Mouse (Mus musculus) kidney, embryonic 14.5 days (tissue): ENCODE data around the gene Pnmal2. TPM values are rescaled to one million over a fixed set of nuclear protein-coding genes. Genes with fewer than 3 reads are reported as not detected.

Source experiments
- ATAC-seq: fragments of 200-750 bp; cut with Nextera tagmentation; 2 replicates; pipeline ENCODE4 v1.8.0; 2017; ENCODE audit warnings: moderate number of reproducible peaks, mild to moderate bottlenecking, moderate TSS enrichment, moderate library complexity; ENCODE audit not compliant: low FRiP score, low TSS enrichment
- H3K27ac ChIP-seq: fragments of 300-500 bp; sonication (generic); 2 replicates; pipeline ENCODE4 v1.5.1; 2014; ENCODE audit warnings: low read depth, mild to moderate bottlenecking, low read length, moderate library complexity, mixed read lengths
- H3K27me3 ChIP-seq: fragments of 300-500 bp; sonication (generic); 2 replicates; pipeline ENCODE4 v1.6.1; 2014; ENCODE audit warnings: mild to moderate bottlenecking, low read length; ENCODE audit not compliant: control insufficient read depth, insufficient read depth
- H3K36me3 ChIP-seq: fragments of 300-500 bp; sonication (generic); 2 replicates; pipeline ENCODE4 v1.6.1; 2014; ENCODE audit warnings: low read length, mixed read lengths; ENCODE audit not compliant: control insufficient read depth, insufficient read depth
- H3K4me1 ChIP-seq: fragments of 300-500 bp; sonication (generic); 2 replicates; pipeline ENCODE4 v1.6.1; 2014; ENCODE audit warnings: low read length, mixed read lengths; ENCODE audit not compliant: control insufficient read depth, insufficient read depth
- H3K4me2 ChIP-seq: fragments of 300-500 bp; sonication (generic); replicated peaks from 2 replicates; pipeline ENCODE4 v1.6.1; 2014; ENCODE audit warnings: low read depth, mild to moderate bottlenecking, low read length
- H3K4me3 ChIP-seq: fragments of 300-500 bp; sonication (generic); 2 replicates; pipeline ENCODE4 v1.5.1; 2014; ENCODE audit warnings: mild to moderate bottlenecking, low read length
- H3K9ac ChIP-seq: fragments of 300-500 bp; sonication (generic); 2 replicates; pipeline ENCODE4 v1.6.1; 2014; ENCODE audit warnings: low read depth, mild to moderate bottlenecking, low read length, moderate library complexity
- H3K9me3 ChIP-seq: fragments of 300-500 bp; sonication (generic); 2 replicates; pipeline ENCODE4 v1.6.1; 2016; ENCODE audit warnings: low read length; ENCODE audit not compliant: control insufficient read depth
- WGBS: fragments of 180-500 bp; shearing (Covaris S2); extraction: QIAGEN DNeasy Blood & Tissue Kit; methylation state at CpG from one replicate; pipeline ENCODE4 v1.1.7; 2014; 5-methylcytosine and 5-hydroxymethylcytosine counted together
- polyA plus RNA-seq: library from polyadenylated mRNA; unstranded; fragments of >200 nt; fragmentation: Nextera tagmentation; extraction: Ambion mirVana; gene quantifications from 2 replicates; pipeline ENCODE4 v1.2.1, GENCODE M21; 2014

Pnmal2 gene
- 2.5 and 5.5 TPM in 2 replicates for polyA plus RNA-seq

DNA sequence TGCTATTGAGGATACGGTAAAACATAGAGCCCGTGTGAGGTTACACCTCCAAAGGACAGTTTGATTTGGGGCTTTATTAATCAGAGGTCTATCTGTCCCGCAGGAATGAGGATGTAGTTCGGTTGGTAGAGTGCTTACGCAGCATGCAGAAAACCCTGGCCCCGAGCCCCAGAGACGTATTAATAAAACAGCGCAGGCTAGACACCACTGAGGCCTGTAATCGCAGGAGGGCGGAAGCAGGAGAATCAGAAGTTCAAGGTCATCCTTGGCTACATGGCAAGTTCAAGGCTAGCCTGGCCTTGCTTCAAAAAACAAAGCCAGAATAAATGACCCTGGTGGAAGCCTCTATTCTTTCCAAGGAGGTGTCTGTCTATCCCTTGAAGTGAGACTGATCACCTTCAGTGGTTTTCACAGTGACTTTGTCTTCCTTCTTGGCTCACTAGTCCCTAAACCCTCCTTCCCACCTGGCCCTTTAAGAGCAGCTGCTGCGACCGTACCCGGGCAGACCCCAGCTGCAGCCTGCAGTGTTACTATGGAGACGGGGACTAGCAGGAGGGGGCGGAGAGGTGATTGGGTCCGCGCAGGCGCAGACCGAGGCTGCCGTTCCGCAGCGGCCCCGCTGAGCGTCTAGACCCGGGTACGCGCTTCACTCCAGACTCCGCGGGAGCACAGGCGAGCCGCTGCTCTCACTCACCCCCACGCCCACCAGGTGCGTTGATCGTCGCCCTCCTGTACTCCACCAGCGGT lies at the start of gene Pnmal2:
Gene Pnmal2, plus strand, starts transcription at position 622 of the 747 bp plus-strand sequence.
- WGBS: 14% methylated on average over 36 of the region's 36 CpGs
- no peak within 1 kb of the TSS for H3K27ac ChIP-seq
- H3K4me3 ChIP-seq: peak within 1 kb of the TSS; percentile 45
- H3K9me3 ChIP-seq: no peaks in the 10 kb centered on the region
- peak within 1 kb of the TSS; percentile 35 for H3K9ac ChIP-seq
- no peaks in the 10 kb centered on the region for H3K36me3 ChIP-seq
- peak; percentile 91 for ATAC-seq
- peak within 1 kb of the TSS; percentile 51 for H3K4me2 ChIP-seq
- H3K4me1 ChIP-seq: peaks cover 31% of the 10 kb centered on the region
- peaks cover 43% of the 10 kb centered on the region for H3K27me3 ChIP-seq

DNA sequence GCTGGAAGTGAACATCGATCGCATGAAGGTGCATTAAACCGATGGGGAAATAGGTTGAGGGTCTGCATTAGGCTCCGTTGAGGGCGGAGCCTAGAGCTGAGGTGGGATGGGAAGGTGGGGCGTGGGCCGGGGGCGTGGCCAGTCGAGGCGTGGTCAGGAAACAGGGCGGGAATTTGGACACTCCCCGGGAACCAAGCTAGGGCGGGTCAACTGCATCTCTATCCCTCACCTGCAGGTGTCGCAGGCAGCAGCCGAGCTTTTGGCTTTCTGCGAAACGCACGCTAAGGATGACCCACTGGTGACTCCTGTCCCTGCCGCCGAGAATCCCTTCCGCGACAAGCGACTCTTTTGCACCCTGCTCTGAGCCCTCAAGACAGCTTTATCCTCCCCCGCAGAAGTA lies 49.5 kb upstream of the Pnmal2 start:
- under 1% methylated on average over 24 of the region's 24 CpGs for WGBS
- Histone ChIP-seq H3K9me3 (no peaks in the 10 kb centered on the region), H3K9ac (peak overlapping the region; percentile 44; the same call in 1 of the 2 replicates), H3K27me3 (peaks cover 10% of the 10 kb centered on the region), H3K27ac (no peak overlapping the region), H3K4me2 (peak overlapping the region; percentile 46), H3K4me3 (peak overlapping the region; percentile 28), H3K36me3 (no peaks in the 10 kb centered on the region), H3K4me1 (peaks cover 23% of the 10 kb centered on the region; the same call in 1 of the 2 replicates)
- peak; percentile 32 for ATAC-seq

- Histone ChIP-seq H3K36me3 (no peaks in the 10 kb centered on the region), H3K27me3 (peaks cover 10% of the 10 kb centered on the region), H3K9me3 (no peaks in the 10 kb centered on the region), H3K9ac (peak overlapping the region; percentile 44), H3K27ac (no peak overlapping the region), H3K4me3 (peak overlapping the region; percentile 28), H3K4me2 (peak overlapping the region; percentile 46), H3K4me1 (peaks cover 22% of the 10 kb centered on the region; the same call in 1 of the 2 replicates)
- no peak for ATAC-seq
- WGBS: 24% methylated on average over 10 of the region's 10 CpGs
These were observed 49.0 kb upstream of the Pnmal2 start for GRCm38 (mm10) chr7:16895511-16895910.

- H3K4me2 ChIP-seq: no peak overlapping the region
- no peaks in the 10 kb centered on the region for H3K9me3 ChIP-seq
- H3K27me3 ChIP-seq: no peaks in the 10 kb centered on the region
- H3K4me3 ChIP-seq: no peak overlapping the region
- H3K36me3 ChIP-seq: no peaks in the 10 kb centered on the region
- 28% methylated on average over 5 of the region's 5 CpGs for WGBS
- ATAC-seq: no peak
- H3K9ac ChIP-seq: no peak overlapping the region
- H3K27ac ChIP-seq: no peak overlapping the region
- H3K4me1 ChIP-seq: peaks cover 29% of the 10 kb centered on the region
These were observed 44.0 kb upstream of the Pnmal2 start for GRCm38 (mm10) chr7:16900526-16900925.

- Histone ChIP-seq H3K27ac (no peak overlapping the region), H3K9me3 (no peaks in the 10 kb centered on the region), H3K4me1 (peaks cover 49% of the 10 kb centered on the region), H3K4me2 (no peak overlapping the region), H3K27me3 (no peaks in the 10 kb centered on the region), H3K4me3 (no peak overlapping the region), H3K36me3 (no peaks in the 10 kb centered on the region), H3K9ac (no peak overlapping the region)
- no peak for ATAC-seq
- WGBS: 91% methylated on average over 2 of the region's 2 CpGs
These were observed 41.0 kb upstream of the Pnmal2 start for GRCm38 (mm10) chr7:16903439-16903955.

DNA sequence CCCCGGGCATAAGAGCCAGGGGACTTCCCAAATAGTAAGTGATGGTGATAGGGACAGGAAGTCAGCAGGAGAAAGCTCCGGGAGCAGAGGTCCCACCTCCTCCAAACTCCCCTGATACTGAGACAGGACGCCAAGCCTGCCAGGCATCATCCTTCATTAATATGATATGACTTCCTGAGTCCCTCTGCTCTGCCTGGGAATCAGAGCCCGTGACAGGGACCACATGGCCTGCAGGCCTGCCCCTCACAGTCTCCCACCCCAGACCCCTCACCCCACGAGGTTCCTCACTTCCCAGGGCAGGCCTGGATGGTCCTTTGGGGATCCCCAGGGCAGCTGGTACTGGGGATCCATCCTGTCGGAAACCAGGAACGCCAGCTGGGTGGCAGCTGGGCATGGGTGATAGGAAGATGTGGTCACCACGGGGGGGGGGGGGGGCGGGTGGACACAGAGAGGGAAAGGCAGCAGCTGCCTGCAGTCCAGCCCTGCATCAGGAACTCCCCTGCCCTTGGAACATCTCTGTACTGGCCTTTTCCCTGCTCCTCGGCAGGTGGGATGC lies 40.3 kb upstream of the Pnmal2 start:
- H3K9ac ChIP-seq: no peak overlapping the region
- H3K27ac ChIP-seq: no peak overlapping the region
- peaks cover 52% of the 10 kb centered on the region for H3K4me1 ChIP-seq
- H3K27me3 ChIP-seq: no peaks in the 10 kb centered on the region
- 39% methylated on average over 8 of the region's 10 CpGs for WGBS
- ATAC-seq: no peak
- no peaks in the 10 kb centered on the region for H3K36me3 ChIP-seq
- no peak overlapping the region for H3K4me3 ChIP-seq
- H3K9me3 ChIP-seq: no peaks in the 10 kb centered on the region
- H3K4me2 ChIP-seq: no peak overlapping the region

GRCm38 (mm10) chr7:16905491-16906021 lies 38.9 kb upstream of the Pnmal2 start:
- peaks cover 57% of the 10 kb centered on the region for H3K4me1 ChIP-seq
- no peak overlapping the region for H3K4me3 ChIP-seq
- no peak overlapping the region for H3K4me2 ChIP-seq
- no peaks in the 10 kb centered on the region for H3K27me3 ChIP-seq
- H3K36me3 ChIP-seq: no peaks in the 10 kb centered on the region
- peak overlapping the region; percentile 44 for H3K27ac ChIP-seq
- H3K9me3 ChIP-seq: no peaks in the 10 kb centered on the region
- WGBS: 11% methylated on average over 9 of the region's 9 CpGs
- no peak overlapping the region for H3K9ac ChIP-seq
- ATAC-seq: peak; percentile 77

- 12% methylated on average over 6 of the region's 6 CpGs for WGBS
- 0 out of 2 replicates have a peak within 1 kb of the TSS, but pooled peaks have one; percentile 3 for H3K4me2 ChIP-seq
These were observed 38.2 kb upstream of the Pnmal2 start, which contains the start of gene Ptgir for GRCm38 (mm10) chr7:16906281-16906680. Gene Ptgir, plus strand, starts transcription at chr7:16906490.

More at GRCm38 (mm10) chr7:16906281-16906680, 38.2 kb upstream of the Pnmal2 start, which contains the start of gene Ptgir:
- Histone ChIP-seq H3K27ac (peak within 1 kb of the TSS; percentile 44), H3K9me3 (no peaks in the 10 kb centered on the region), H3K4me3 (no peak within 1 kb of the TSS), H3K9ac (no peak within 1 kb of the TSS), H3K27me3 (no peaks in the 10 kb centered on the region), H3K36me3 (no peaks in the 10 kb centered on the region), H3K4me1 (peaks cover 52% of the 10 kb centered on the region)
- ATAC-seq: no peak
